Mouse (Mus musculus) frontal cortex, postnatal 36 days (tissue): Measurements from ENCODE around the gene Olfr718-ps1.
A peak's percentile ranks its signal among the peaks of the same experiment; 100 is the strongest.
"Not testable (repeated sequence)": the region's sequence is repeated elsewhere in the genome, so short reads cannot be mapped to it uniquely, and the experiment has no call there.

ENCODE experiments used
- DNase-seq, 2 experiments: peaks; one replicate each; pipeline ENCODE4 v3.0.0; 2022; ENCODE audit warnings: low spot score in 2 of 2

The Olfr718-ps1 gene

GRCm38 (mm10) chr5:143147481-143147880 is at the start of gene Olfr718-ps1:
TSS of gene Olfr718-ps1 (minus strand) at chr5:143147581.
- DNase-seq = no peak

- DNase-seq = no peak
Observed at GRCm38 (mm10) chr5:143196506-143196905, 49.1 kb upstream of the Olfr718-ps1 start.

GRCm38 (mm10) chr5:143195166-143195565 is 47.8 kb upstream of the Olfr718-ps1 start:
- DNase-seq = no peak

GRCm38 (mm10) chr5:143194747-143195146 is 47.4 kb upstream of the Olfr718-ps1 start:
- not testable (repeated sequence) for DNase-seq

- DNase-seq = no peak
Observed at GRCm38 (mm10) chr5:143192806-143193205, 45.4 kb upstream of the Olfr718-ps1 start.

GRCm38 (mm10) chr5:143188014-143188413 is 40.6 kb upstream of the Olfr718-ps1 start:
- not testable (repeated sequence) for DNase-seq

GRCm38 (mm10) chr5:143180255-143181076 is 33.1 kb upstream of the Olfr718-ps1 start, which contains the start of the genes Rbak and Spdye4b:
TSS of gene Rbak (minus strand) at chr5:143180775.
TSS of gene Spdye4b (plus strand) at chr5:143181017.
- peak; percentile 97 to 98 for DNase-seq

- DNase-seq = no peak
Observed at GRCm38 (mm10) chr5:143179179-143179578, 31.8 kb upstream of the Olfr718-ps1 start.

GRCm38 (mm10) chr5:143177541-143178200 is 30.3 kb upstream of the Olfr718-ps1 start:
- DNase-seq = no peak

- DNase-seq = no peak
Observed at GRCm38 (mm10) chr5:143175970-143176369, 28.6 kb upstream of the Olfr718-ps1 start.

- no peak for DNase-seq
Observed at GRCm38 (mm10) chr5:143165508-143166070, 18.2 kb upstream of the Olfr718-ps1 start.

- no peak for DNase-seq
Observed at GRCm38 (mm10) chr5:143155534-143155933, 8.2 kb upstream of the Olfr718-ps1 start.

- DNase-seq = no peak
Observed at GRCm38 (mm10) chr5:143153756-143154155, 6.4 kb upstream of the Olfr718-ps1 start.

- DNase-seq = no peak
Observed at GRCm38 (mm10) chr5:143150044-143150443, 2.7 kb upstream of the Olfr718-ps1 start.

GRCm38 (mm10) chr5:143149536-143149935 is 2.2 kb upstream of the Olfr718-ps1 start:
- no peak for DNase-seq

- DNase-seq = no peak
Observed at GRCm38 (mm10) chr5:143148661-143149060, 1.3 kb upstream of the Olfr718-ps1 start.

- DNase-seq = no peak
Observed at GRCm38 (mm10) chr5:143137580-143137979, 9.8 kb downstream of the Olfr718-ps1 start.

- no peak for DNase-seq
Observed at GRCm38 (mm10) chr5:143135042-143135441, 12.3 kb downstream of the Olfr718-ps1 start.

GRCm38 (mm10) chr5:143134216-143135010 is 13.0 kb downstream of the Olfr718-ps1 start:
- not testable (repeated sequence) for DNase-seq

- DNase-seq = no peak
Observed at GRCm38 (mm10) chr5:143132935-143133514, 14.4 kb downstream of the Olfr718-ps1 start.

GRCm38 (mm10) chr5:143130342-143130741 is 17.0 kb downstream of the Olfr718-ps1 start:
- no peak for DNase-seq
